Mouse (Mus musculus) heart, embryonic 13.5 days (tissue): Measurements from ENCODE around the gene Dgcr2. TPM values are rescaled to one million over a fixed set of nuclear protein-coding genes. Genes with fewer than 3 reads are reported as not detected.

Experiments used
- ATAC-seq: fragments of 200-750 bp; cut with Nextera tagmentation; 2 replicates; pipeline ENCODE4 v1.8.0; 2017; ENCODE audit warnings: moderate TSS enrichment; ENCODE audit not compliant: insufficient number of reproducible peaks, low FRiP score, low TSS enrichment; ENCODE audit errors: extremely low read depth
- H3K27ac ChIP-seq: fragments of 300-500 bp; sonication (generic); replicated peaks from 2 replicates; pipeline ENCODE4 v1.5.1; 2015; ENCODE audit warnings: moderate library complexity, mild to moderate bottlenecking, inconsistent platforms
- H3K27me3 ChIP-seq: fragments of 300-500 bp; sonication (generic); replicated peaks from 2 replicates; pipeline ENCODE4 v1.6.1; 2015; ENCODE audit warnings: mild to moderate bottlenecking, inconsistent platforms
- H3K36me3 ChIP-seq: fragments of 300-500 bp; sonication (generic); 2 replicates; pipeline ENCODE4 v1.6.1; 2015; ENCODE audit warnings: mild to moderate bottlenecking, inconsistent platforms
- H3K4me1 ChIP-seq: fragments of 300-500 bp; sonication (generic); 2 replicates; pipeline ENCODE4 v1.6.1; 2015; ENCODE audit warnings: inconsistent platforms
- H3K4me2 ChIP-seq: fragments of 300-500 bp; sonication (generic); 2 replicates; pipeline ENCODE4 v1.6.1; 2015; ENCODE audit warnings: inconsistent platforms, mild to moderate bottlenecking, moderate library complexity
- H3K4me3 ChIP-seq: fragments of 300-500 bp; sonication (generic); 2 replicates; pipeline ENCODE4 v1.5.1; 2015; ENCODE audit warnings: moderate library complexity, mild to moderate bottlenecking, inconsistent platforms
- H3K9ac ChIP-seq: fragments of 300-500 bp; sonication (generic); 2 replicates; pipeline ENCODE4 v1.6.1; 2015; ENCODE audit warnings: inconsistent platforms, mild to moderate bottlenecking, moderate library complexity
- H3K9me3 ChIP-seq: fragments of 300-500 bp; sonication (generic); 2 replicates; pipeline ENCODE4 v1.6.1; 2016; ENCODE audit warnings: inconsistent platforms
- WGBS: fragments of 180-500 bp; shearing (Covaris S2); methylation state at CpG from one replicate; pipeline ENCODE4 v1.1.7; 2015; ENCODE audit warnings: mixed read lengths; 5-methylcytosine and 5-hydroxymethylcytosine counted together
- polyA plus RNA-seq: library from polyadenylated mRNA; unstranded; fragments of >200 nt; fragmentation: Nextera tagmentation; extraction: Ambion mirVana; gene quantifications from 2 replicates; pipeline ENCODE4 v1.2.1, GENCODE M21; 2015

The Dgcr2 gene
- polyA plus RNA-seq, 1 experiment from 2014 or later: 48.4 TPM

DNA sequence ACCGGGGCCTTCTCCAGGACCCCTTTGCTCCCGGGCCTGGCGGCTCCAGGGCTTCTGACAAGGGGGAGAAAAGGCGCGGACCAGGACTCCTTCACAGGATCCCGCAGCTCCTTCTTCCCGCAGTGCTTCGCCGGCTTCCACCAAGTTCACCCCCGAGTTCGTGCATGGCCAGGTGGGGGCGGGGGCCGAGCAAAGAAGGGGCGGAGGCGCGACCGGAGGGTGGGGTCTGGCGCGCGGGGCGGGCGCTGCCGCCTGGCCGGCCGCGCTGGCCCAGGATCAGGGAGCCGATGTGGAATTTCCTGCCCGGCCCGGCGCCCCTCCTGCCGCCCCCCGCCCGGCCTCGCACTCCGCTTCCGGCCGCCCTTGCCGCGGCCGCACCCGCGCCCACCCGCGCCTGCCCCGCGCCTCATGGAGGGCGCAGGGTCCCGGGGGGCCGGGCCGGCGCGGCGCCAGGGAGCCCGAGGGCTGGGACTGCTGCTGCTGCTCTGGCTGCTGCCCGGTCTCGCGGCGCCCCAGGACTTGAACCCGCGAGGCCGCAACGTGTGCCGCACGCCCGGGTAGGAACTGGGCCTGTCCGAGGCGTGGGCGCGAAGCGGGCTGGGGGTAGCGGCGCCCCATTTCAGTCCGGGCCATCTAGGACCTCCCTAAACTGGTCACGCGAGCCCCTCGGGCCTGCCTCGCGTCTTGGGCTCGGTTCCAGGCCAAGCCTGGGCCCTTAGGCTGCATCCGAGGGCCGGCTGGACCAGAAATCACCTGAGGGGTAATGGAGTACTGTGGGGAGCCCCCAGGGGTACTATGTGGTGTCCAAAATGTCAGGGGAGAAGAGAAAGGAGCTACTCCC lies 101.2 kb downstream of the Dgcr2 start, which contains the start of gene Scarf2:
Gene Scarf2, plus strand, starts transcription at position 312 of the 841 bp plus-strand sequence.
- Histone ChIP-seq H3K9me3 (no peaks in the 10 kb centered on the region), H3K36me3 (peaks cover 18% of the 10 kb centered on the region), H3K4me1 (peaks cover 52% of the 10 kb centered on the region), H3K4me3 (peak within 1 kb of the TSS; percentile 74), H3K27me3 (peaks cover 66% of the 10 kb centered on the region), H3K9ac (peak within 1 kb of the TSS; percentile 92), H3K4me2 (peak within 1 kb of the TSS; percentile 84), H3K27ac (peak within 1 kb of the TSS; percentile 91)
- 2% methylated on average over 72 of the region's 81 CpGs for WGBS
- peak; percentile 41 for ATAC-seq

- H3K4me3 ChIP-seq: peak overlapping the region; percentile 74
- peak overlapping the region; percentile 84 for H3K4me2 ChIP-seq
- H3K9me3 ChIP-seq: no peaks in the 10 kb centered on the region
- ATAC-seq: no peak
- H3K4me1 ChIP-seq: peaks cover 45% of the 10 kb centered on the region
- H3K27me3 ChIP-seq: peaks cover 60% of the 10 kb centered on the region
- H3K36me3 ChIP-seq: peaks cover 25% of the 10 kb centered on the region
- peak overlapping the region; percentile 92 for H3K9ac ChIP-seq
- peak overlapping the region; percentile 91 for H3K27ac ChIP-seq
These were observed 101.8 kb downstream of the Dgcr2 start for GRCm38 (mm10) chr16:17796519-17796918.

- no peak overlapping the region for H3K4me3 ChIP-seq
- H3K36me3 ChIP-seq: peaks cover 33% of the 10 kb centered on the region
- ATAC-seq: no peak
- WGBS: 63% methylated on average over 5 of the region's 5 CpGs
- no peak overlapping the region for H3K27ac ChIP-seq
- no peak overlapping the region for H3K9ac ChIP-seq
- H3K27me3 ChIP-seq: peaks cover 51% of the 10 kb centered on the region
- H3K4me2 ChIP-seq: no peak overlapping the region
- H3K9me3 ChIP-seq: no peaks in the 10 kb centered on the region
- peaks cover 43% of the 10 kb centered on the region for H3K4me1 ChIP-seq
These were observed 102.7 kb downstream of the Dgcr2 start for GRCm38 (mm10) chr16:17795643-17796042.

DNA sequence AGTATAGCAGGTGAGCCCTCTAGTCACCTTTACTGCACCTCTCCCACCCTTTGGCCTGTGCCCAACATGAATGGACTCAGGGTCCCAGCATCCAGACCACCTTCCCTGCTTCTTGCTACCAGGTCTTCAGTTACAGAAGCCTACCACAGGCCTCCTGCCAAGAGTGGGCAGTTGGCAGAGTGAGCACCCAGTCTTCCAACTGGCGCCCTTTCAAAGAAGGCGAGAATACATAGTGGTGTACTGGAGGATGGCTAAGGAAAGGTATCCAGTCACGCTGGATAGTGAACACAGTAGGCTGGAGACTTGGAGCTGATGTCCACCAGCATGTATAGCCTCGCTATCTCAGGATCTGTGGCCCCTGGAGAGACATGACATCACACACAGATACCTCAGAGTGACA lies 104.3 kb downstream of the Dgcr2 start:
- Histone ChIP-seq H3K9me3 (no peaks in the 10 kb centered on the region), H3K4me1 (peaks cover 29% of the 10 kb centered on the region), H3K4me3 (no peak overlapping the region), H3K27me3 (peaks cover 37% of the 10 kb centered on the region), H3K4me2 (no peak overlapping the region), H3K27ac (no peak overlapping the region), H3K9ac (no peak overlapping the region), H3K36me3 (peaks cover 49% of the 10 kb centered on the region)
- WGBS: 83% methylated on average over 4 of the region's 4 CpGs
- no peak for ATAC-seq

- Histone ChIP-seq H3K4me3 (no peak overlapping the region), H3K9me3 (no peaks in the 10 kb centered on the region), H3K27me3 (peaks cover 24% of the 10 kb centered on the region), H3K4me2 (no peak overlapping the region), H3K4me1 (peaks cover 16% of the 10 kb centered on the region), H3K9ac (no peak overlapping the region), H3K36me3 (peaks cover 61% of the 10 kb centered on the region), H3K27ac (no peak overlapping the region)
- ATAC-seq: no peak
- 78% methylated on average over 3 of the region's 3 CpGs for WGBS
These were observed 105.6 kb downstream of the Dgcr2 start for GRCm38 (mm10) chr16:17792728-17793127.

Other genes with a start within 250 kb of the Dgcr2 start
- gene Med15, start 165.7 kb downstream of the Dgcr2 start, polyA plus RNA-seq: 32.0 and 33.3 TPM in 2 replicates
- gene Klhl22, start 138.9 kb downstream of the Dgcr2 start, polyA plus RNA-seq: 40.6 and 43.9 TPM in 2 replicates
- gene Scarf2, start 101.3 kb downstream of the Dgcr2 start, polyA plus RNA-seq: 7.0 and 8.2 TPM in 2 replicates
- gene B830017H08Rik, start 65.4 kb downstream of the Dgcr2 start, polyA plus RNA-seq: not detected in 2 replicates
- gene Car15, start 60.2 kb downstream of the Dgcr2 start, polyA plus RNA-seq: 1.1 and 1.8 TPM in 2 replicates
- gene Gm20518, start 6.9 kb downstream of the Dgcr2 start, polyA plus RNA-seq: 0.12 and 0.14 TPM in 2 replicates
- 0.04 TPM in 2 replicates for gene Tssk1, start 4.3 kb downstream of the Dgcr2 start, polyA plus RNA-seq
- not detected in 2 replicates for gene Tssk2, start 75 bp upstream of the Dgcr2 start, polyA plus RNA-seq
- 27.5 and 29.8 TPM in 2 replicates for gene Ess2, start 12.8 kb upstream of the Dgcr2 start, polyA plus RNA-seq
- not detected in 2 replicates for gene Gsc2, start 16.5 kb upstream of the Dgcr2 start, polyA plus RNA-seq
- 34.8 and 38.0 TPM in 2 replicates for gene Slc25a1, start 29.7 kb upstream of the Dgcr2 start, polyA plus RNA-seq
- gene Vpreb2, start 81.9 kb upstream of the Dgcr2 start, polyA plus RNA-seq: not detected in 2 replicates
- gene Dgcr6, start 154.3 kb upstream of the Dgcr2 start, polyA plus RNA-seq: 50.5 and 61.6 TPM in 2 replicates
- gene Prodh, start 191.6 kb upstream of the Dgcr2 start, polyA plus RNA-seq: 6.8 and 8.0 TPM in 2 replicates
- gene Rtn4r, start 229.1 kb upstream of the Dgcr2 start, polyA plus RNA-seq: 0.46 and 0.72 TPM in 2 replicates